Mouse (Mus musculus) forebrain, embryonic 12.5 days (tissue): Measurements from ENCODE around the gene Selplg. TPM values are rescaled to one million over a fixed set of nuclear protein-coding genes. Genes with fewer than 3 reads are reported as not detected.
A peak's percentile ranks its signal among the peaks of the same experiment; 100 is the strongest.

Experiments
- ATAC-seq: fragments of 200-750 bp; cut with Nextera tagmentation; 2 replicates; pipeline ENCODE4 v1.8.0; 2017; ENCODE audit warnings: moderate TSS enrichment; ENCODE audit not compliant: low FRiP score
- H3K27ac ChIP-seq: fragments of 300-500 bp; sonication (generic); 2 replicates; pipeline ENCODE4 v1.5.1; 2016; ENCODE audit warnings: mild to moderate bottlenecking
- H3K27me3 ChIP-seq: fragments of 300-500 bp; sonication (generic); 2 replicates; pipeline ENCODE4 v1.6.1; 2016; ENCODE audit warnings: mild to moderate bottlenecking
- H3K36me3 ChIP-seq: fragments of 300-500 bp; sonication (generic); replicated peaks from 2 replicates; pipeline ENCODE4 v1.6.1; 2016; ENCODE audit warnings: mild to moderate bottlenecking
- H3K4me1 ChIP-seq: fragments of 300-500 bp; sonication (generic); 2 replicates; pipeline ENCODE4 v1.6.1; 2016
- H3K4me2 ChIP-seq: fragments of 300-500 bp; sonication (generic); 2 replicates; pipeline ENCODE4 v1.6.1; 2016; ENCODE audit warnings: mild to moderate bottlenecking, moderate library complexity
- H3K4me3 ChIP-seq: fragments of 300-500 bp; sonication (generic); replicated peaks from 2 replicates; pipeline ENCODE4 v1.5.1; 2016; ENCODE audit warnings: mild to moderate bottlenecking
- H3K9ac ChIP-seq: fragments of 300-500 bp; sonication (generic); 2 replicates; pipeline ENCODE4 v1.6.1; 2016; ENCODE audit warnings: mild to moderate bottlenecking
- H3K9me3 ChIP-seq: fragments of 300-500 bp; sonication (generic); 2 replicates; pipeline ENCODE4 v1.6.1; 2016
- WGBS: fragments of 180-500 bp; shearing (Covaris S2); methylation state at CpG from one replicate; pipeline ENCODE4 v1.1.7; 2016; 5-methylcytosine and 5-hydroxymethylcytosine counted together
- polyA plus RNA-seq: library from polyadenylated mRNA; unstranded; fragments of >200 nt; fragmentation: Nextera tagmentation; extraction: Ambion mirVana; gene quantifications from 2 replicates; pipeline ENCODE4 v1.2.1, GENCODE M21; 2016

Gene Selplg
- polyA plus RNA-seq, 1 experiment from 2014 or later: 0.82 TPM

- H3K27me3 ChIP-seq: no peaks in the 10 kb centered on the region
- under 1% methylated on average over 45 of the region's 49 CpGs for WGBS
- peaks cover 43% of the 10 kb centered on the region for H3K36me3 ChIP-seq
- H3K27ac ChIP-seq: peak within 1 kb of the TSS; percentile 99
- H3K4me1 ChIP-seq: peaks cover 33% of the 10 kb centered on the region
- peak within 1 kb of the TSS; percentile 92 for H3K4me2 ChIP-seq
- H3K9me3 ChIP-seq: no peaks in the 10 kb centered on the region
- ATAC-seq: peak; percentile 86
- H3K4me3 ChIP-seq: peak within 1 kb of the TSS; percentile 99
- peak within 1 kb of the TSS; percentile 94 for H3K9ac ChIP-seq
These were observed 60.0 kb downstream of the Selplg start, which contains the start of the genes Sart3 and Iscu for GRCm38 (mm10) chr5:113772450-113772895. Gene Sart3, minus strand, starts transcription at chr5:113772510. Gene Iscu, plus strand, starts transcription at chr5:113772748.

GRCm38 (mm10) chr5:113771213-113772162, 61.0 kb downstream of the Selplg start:
- H3K9me3 ChIP-seq: no peaks in the 10 kb centered on the region
- H3K27me3 ChIP-seq: no peaks in the 10 kb centered on the region
- ATAC-seq: peak; percentile 84
- H3K36me3 ChIP-seq: peaks cover 42% of the 10 kb centered on the region
- peak overlapping the region; percentile 94 for H3K9ac ChIP-seq
- WGBS: under 1% methylated on average over 97 of the region's 97 CpGs
- peak overlapping the region; percentile 92 for H3K4me2 ChIP-seq
- H3K4me3 ChIP-seq: peak overlapping the region; percentile 99
- peaks cover 33% of the 10 kb centered on the region for H3K4me1 ChIP-seq
- peak overlapping the region; percentile 99 for H3K27ac ChIP-seq

- H3K36me3 ChIP-seq: peaks cover 38% of the 10 kb centered on the region
- no peak overlapping the region for H3K4me3 ChIP-seq
- no peak for ATAC-seq
- no peak overlapping the region for H3K4me2 ChIP-seq
- peaks cover 31% of the 10 kb centered on the region for H3K4me1 ChIP-seq
- no peak overlapping the region for H3K27ac ChIP-seq
- 95% methylated on average over 8 of the region's 8 CpGs for WGBS
- H3K9ac ChIP-seq: no peak overlapping the region
- no peaks in the 10 kb centered on the region for H3K9me3 ChIP-seq
- H3K27me3 ChIP-seq: no peaks in the 10 kb centered on the region
These were observed 63.6 kb downstream of the Selplg start for GRCm38 (mm10) chr5:113768806-113769205.

Other genes starting within 250 kb of the Selplg start
- 1.6 and 2.1 TPM in 2 replicates for gene Cmklr1, start 182.2 kb downstream of the Selplg start, polyA plus RNA-seq
- gene 1700069L16Rik, start 107.9 kb downstream of the Selplg start, polyA plus RNA-seq: not detected in 2 replicates
- 5.4 and 7.2 TPM in 2 replicates for gene Ficd, start 96.8 kb downstream of the Selplg start, polyA plus RNA-seq
- 78.4 and 78.8 TPM in 2 replicates for gene Sart3, start 60.1 kb downstream of the Selplg start, polyA plus RNA-seq
- gene Iscu, start 59.9 kb downstream of the Selplg start, polyA plus RNA-seq: 107 and 113 TPM in 2 replicates
- 13.9 and 19.4 TPM in 2 replicates for gene Tmem119, start 32.1 kb downstream of the Selplg start, polyA plus RNA-seq
- gene Coro1c, start 76.1 kb upstream of the Selplg start, polyA plus RNA-seq: 256 and 277 TPM in 2 replicates
- 19.0 and 19.9 TPM in 2 replicates for gene Ssh1, start 161.2 kb upstream of the Selplg start, polyA plus RNA-seq
- gene Dao, start 171.1 kb upstream of the Selplg start, polyA plus RNA-seq: not detected in 2 replicates
- 15.8 and 16.9 TPM in 2 replicates for gene Usp30, start 232.8 kb upstream of the Selplg start, polyA plus RNA-seq